Mouse (Mus musculus) E14TG2a.4 (cell line): ENCODE results near the gene Tmem62.
"Not testable (repeated sequence)": the region's sequence is repeated elsewhere in the genome, so short reads cannot be mapped to it uniquely, and the experiment has no call there.

Experiments
- H3K27me3 ChIP-seq: 2 replicates; pipeline ENCODE4 v1.6.1; 2014; ENCODE audit warnings: low read length, control low read depth; ENCODE audit not compliant: insufficient read depth
- H3K36me3 ChIP-seq: 2 replicates; pipeline ENCODE4 v1.6.1; 2014; ENCODE audit warnings: low read length, control low read depth; ENCODE audit not compliant: insufficient read depth
- H3K4me1 ChIP-seq: replicated peaks from 2 replicates; pipeline ENCODE4 v1.6.1; 2014; ENCODE audit warnings: low read depth, low read length, control low read depth
- H3K4me3 ChIP-seq: replicated peaks from 2 replicates; pipeline ENCODE4 v1.5.1; 2014; ENCODE audit warnings: mild to moderate bottlenecking, low read length
- H3K9me3 ChIP-seq: 2 replicates; pipeline ENCODE4 v1.6.1; 2014; ENCODE audit warnings: low read length, control low read depth
- CTCF ChIP-seq: conservative IDR thresholded peaks from 2 replicates; pipeline ENCODE4 v1.5.1; 2014; ENCODE audit warnings: low read length
- NANOG ChIP-seq: IDR thresholded peaks from 2 replicates; pipeline ENCODE4 v1.6.1; 2014; ENCODE audit warnings: borderline replicate concordance, low read length, mixed read lengths
- POU5F1 ChIP-seq: IDR thresholded peaks from 2 replicates; pipeline ENCODE4 v1.6.1; 2014; ENCODE audit warnings: low read length, borderline replicate concordance

Tmem62 gene

DNA sequence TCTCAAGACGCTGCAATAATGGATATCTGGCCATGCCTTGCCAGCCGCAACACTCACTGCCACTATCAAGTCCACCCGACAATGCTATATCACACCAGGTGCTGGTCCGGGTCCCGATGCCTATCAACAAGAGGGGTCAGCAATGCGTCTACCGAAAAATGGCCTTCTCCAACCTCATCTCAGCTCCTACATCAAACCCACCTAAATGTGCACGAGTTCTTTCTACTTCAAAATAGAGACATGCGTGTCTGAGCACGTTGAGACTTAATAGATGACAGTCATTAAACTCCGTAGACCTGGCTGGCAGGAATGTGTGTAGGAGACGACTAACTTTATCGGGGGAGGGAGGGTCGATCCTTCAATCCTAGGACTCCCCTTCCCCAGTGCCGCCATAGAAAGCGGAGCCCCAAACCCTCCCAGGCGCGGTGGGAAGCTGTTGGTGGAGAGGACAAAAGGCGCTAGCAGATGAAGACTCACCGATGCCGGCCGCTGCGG, 6.7 kb upstream of the Tmem62 start:
- Histone ChIP-seq H3K4me1 (peaks cover 22% of the 10 kb centered on the region), H3K36me3 (peaks cover 7% of the 10 kb centered on the region; the same call in 1 of the 2 replicates), H3K9me3 (no peaks in the 10 kb centered on the region), H3K27me3 (no peaks in the 10 kb centered on the region), H3K4me3 (peak overlapping the region; percentile 95)
- TF ChIP-seq CTCF (no peak), NANOG (no peak), POU5F1 (no peak)

DNA sequence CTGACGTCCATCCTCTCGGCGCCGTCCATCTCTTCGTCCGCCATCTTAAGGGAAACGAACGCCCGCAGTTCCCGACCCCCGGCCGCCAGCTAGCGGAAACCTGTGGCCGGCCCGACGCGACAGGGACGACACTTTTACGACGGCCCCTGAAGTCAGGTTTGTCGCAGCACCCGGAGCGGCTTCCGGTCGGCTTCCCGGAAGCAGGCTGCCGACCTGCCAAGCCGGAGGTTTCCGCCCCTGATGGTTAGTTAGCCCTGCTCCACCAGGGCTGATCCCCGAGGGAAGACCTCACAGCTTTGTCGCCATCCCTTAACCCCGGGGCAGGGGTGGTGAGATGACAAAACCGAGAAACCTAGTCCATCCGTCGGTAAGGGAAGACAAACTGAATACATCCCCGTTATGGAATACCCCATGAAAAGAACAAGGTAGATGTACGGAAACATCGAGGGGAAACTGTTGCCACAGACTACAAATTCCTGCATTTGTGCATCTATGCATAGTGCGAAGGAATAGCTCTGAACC, 6.2 kb upstream of the Tmem62 start, which contains the start of gene Ubr1:
Ubr1 (minus strand) TSS at position 157 of the 522 bp plus-strand sequence.
- peak within 1 kb of the TSS; percentile 95 for H3K4me3 ChIP-seq
- H3K4me1 ChIP-seq: peaks cover 22% of the 10 kb centered on the region
- TF ChIP-seq POU5F1 (no peak), CTCF (no peak), NANOG (no peak)
- H3K9me3 ChIP-seq: no peaks in the 10 kb centered on the region
- H3K27me3 ChIP-seq: no peaks in the 10 kb centered on the region
- H3K36me3 ChIP-seq: peaks cover 7% of the 10 kb centered on the region; the same call in 1 of the 2 replicates

DNA sequence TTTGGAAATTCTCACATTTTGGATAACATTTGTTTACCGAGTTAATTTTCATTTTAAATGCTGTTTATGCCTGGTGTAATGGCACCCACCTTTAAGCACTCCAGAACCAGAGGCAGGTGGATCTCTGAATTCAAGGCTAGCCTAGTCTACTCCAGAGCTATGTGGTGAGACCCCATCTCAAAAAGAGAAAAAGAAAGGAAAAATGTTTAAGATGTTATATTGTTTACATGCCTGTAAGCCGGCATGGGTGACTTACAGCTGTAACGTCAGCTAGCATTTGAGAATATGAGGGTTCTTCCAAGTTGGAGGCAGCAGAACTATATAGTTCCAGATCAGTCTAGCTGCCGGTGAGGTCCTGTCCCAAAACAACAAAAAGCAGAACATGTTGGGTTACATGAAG, 5.1 kb upstream of the Tmem62 start:
- no peak for TF ChIP-seq NANOG
- TF ChIP-seq POU5F1: no peak
- TF ChIP-seq CTCF: no peak
- Histone ChIP-seq H3K4me1 (peaks cover 24% of the 10 kb centered on the region), H3K4me3 (no peak overlapping the region), H3K9me3 (no peaks in the 10 kb centered on the region), H3K27me3 (no peaks in the 10 kb centered on the region), H3K36me3 (peaks cover 2% of the 10 kb centered on the region; the same call in 1 of the 2 replicates)

DNA sequence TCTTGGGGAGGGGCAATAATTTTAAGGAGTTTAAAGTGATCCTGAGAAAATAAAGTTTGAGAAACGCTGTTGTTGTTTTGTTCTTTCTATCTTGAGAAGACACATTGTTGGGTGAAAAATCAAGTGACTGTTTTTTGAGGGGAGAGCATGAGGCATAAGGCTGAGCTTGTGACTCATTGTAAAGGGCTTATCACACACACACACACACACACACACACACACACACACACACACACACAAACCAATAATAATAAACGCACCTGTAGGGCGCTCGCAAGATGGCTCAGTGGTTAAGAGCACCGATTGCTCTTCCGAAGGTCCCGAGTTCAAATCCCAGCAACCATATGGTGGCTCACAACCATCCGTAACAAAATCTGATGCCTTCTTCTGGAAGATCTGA, 4.6 kb upstream of the Tmem62 start:
- H3K4me3 ChIP-seq, H3K9me3 ChIP-seq, H3K36me3 ChIP-seq, H3K27me3 ChIP-seq: not testable (repeated sequence)
- peaks cover 25% of the 10 kb centered on the region for H3K4me1 ChIP-seq

DNA sequence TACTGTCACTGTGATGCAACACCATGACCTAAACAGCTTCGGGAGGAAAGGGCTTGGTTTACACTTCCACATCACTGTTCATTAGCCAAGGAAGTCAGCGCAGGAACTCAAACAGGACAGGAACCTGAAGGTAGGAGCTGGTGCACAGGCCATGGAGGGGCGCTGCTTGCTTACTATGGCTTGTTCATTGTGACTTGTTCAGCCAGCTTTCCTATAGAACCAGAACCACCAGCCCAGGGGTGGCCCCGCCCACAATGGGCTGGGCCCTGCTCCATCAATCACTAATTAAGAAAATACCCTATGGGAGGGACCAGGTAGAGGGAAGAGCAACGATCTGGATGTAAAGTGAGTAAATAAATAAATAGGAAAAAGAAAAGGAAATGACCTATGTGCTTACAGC, 3.9 kb upstream of the Tmem62 start:
- Histone ChIP-seq H3K9me3 (no peaks in the 10 kb centered on the region), H3K4me1 (peaks cover 29% of the 10 kb centered on the region), H3K4me3 (peak overlapping the region; percentile 54), H3K27me3 (peaks cover 10% of the 10 kb centered on the region), H3K36me3 (no peaks in the 10 kb centered on the region)
- TF ChIP-seq NANOG: no peak

DNA sequence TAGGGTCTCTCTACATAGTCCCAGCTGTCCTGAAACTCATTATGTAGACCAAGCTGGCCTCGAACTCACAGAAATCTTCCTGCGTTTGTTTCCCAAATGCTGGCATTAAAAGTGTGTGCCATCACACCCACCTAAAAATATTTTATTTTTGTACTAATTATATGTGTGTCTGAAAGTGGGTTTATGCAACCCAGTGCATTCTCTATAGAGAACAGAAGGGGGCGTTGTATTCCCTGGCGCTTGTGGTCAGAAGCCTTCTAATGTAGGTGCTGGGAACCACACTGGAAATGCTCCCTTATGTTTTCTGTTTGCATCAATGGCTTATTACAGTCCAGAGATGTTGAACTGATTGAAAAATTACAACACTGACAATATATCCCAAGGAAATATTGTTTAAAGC, 509 bp upstream of the Tmem62 start:
- peaks cover 27% of the 10 kb centered on the region for H3K4me1 ChIP-seq
- H3K36me3 ChIP-seq: no peaks in the 10 kb centered on the region
- TF ChIP-seq POU5F1 (no peak), CTCF (peak; percentile 87), NANOG (no peak)
- H3K4me3 ChIP-seq: no peak overlapping the region
- no peaks in the 10 kb centered on the region for H3K9me3 ChIP-seq
- peaks cover 10% of the 10 kb centered on the region for H3K27me3 ChIP-seq

DNA sequence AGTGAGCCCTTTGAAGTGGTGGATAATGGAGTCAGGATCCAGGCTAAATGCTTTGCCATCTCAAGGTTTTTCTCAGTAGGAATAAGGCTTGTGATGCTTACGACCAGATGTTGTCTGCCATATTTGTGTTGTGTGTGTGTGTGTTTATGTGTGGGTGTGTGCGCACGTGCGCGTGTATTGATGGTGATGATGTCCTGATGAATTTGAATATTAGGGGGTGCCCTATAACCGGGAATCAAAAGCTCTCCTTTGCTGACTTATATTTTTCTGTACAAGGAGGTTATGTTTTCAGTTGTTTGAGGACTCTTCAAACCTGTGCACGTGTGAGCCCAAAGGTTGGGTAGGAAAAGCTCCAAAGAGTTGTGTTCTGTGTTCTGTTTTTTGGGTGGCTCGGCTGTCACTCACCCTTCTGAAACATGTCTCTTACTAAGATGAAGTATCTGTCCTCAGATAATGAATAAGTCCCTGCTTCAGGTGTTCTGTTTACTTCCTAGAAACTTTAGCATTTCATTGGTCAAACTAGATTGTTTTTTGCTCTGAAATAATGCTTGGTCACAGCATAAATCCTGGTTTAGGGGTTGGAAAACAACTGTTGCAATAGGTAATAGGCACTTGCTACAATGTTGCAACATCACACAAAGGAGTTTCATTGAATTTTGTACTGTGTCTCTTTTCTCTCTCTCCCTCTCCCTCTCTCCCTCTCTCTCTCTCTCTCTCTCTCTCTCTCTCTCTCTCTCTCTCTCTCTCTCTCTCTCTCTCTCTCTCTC, 1.3 kb downstream of the Tmem62 start:
- TF ChIP-seq CTCF (no peak), NANOG (no peak)
- peaks cover 10% of the 10 kb centered on the region for H3K27me3 ChIP-seq
- peak overlapping the region; percentile 90 for H3K4me3 ChIP-seq
- peaks cover 22% of the 10 kb centered on the region for H3K4me1 ChIP-seq
- no peaks in the 10 kb centered on the region for H3K36me3 ChIP-seq
- H3K9me3 ChIP-seq: no peaks in the 10 kb centered on the region

DNA sequence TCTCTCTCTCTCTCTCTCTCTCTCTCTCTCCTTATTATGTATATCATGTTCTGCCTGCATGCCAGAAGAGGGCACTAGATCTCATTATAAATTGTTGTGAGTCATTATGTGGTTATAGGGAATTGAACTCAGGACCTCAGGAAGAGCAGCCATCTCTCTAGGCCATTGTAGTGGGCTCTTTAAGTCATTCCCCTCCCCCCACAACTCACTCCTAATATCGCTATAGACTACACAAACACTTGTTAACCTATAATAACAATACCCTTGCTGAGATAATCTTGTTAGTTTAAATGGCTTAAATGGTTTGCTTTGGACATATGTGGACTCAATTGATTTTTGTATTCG, 1.8 kb downstream of the Tmem62 start:
- no peaks in the 10 kb centered on the region for H3K9me3 ChIP-seq
- no peaks in the 10 kb centered on the region for H3K36me3 ChIP-seq
- no peak overlapping the region for H3K4me3 ChIP-seq
- peaks cover 10% of the 10 kb centered on the region for H3K27me3 ChIP-seq
- peaks cover 17% of the 10 kb centered on the region for H3K4me1 ChIP-seq
- TF ChIP-seq POU5F1 (no peak), NANOG (no peak), CTCF (no peak)

DNA sequence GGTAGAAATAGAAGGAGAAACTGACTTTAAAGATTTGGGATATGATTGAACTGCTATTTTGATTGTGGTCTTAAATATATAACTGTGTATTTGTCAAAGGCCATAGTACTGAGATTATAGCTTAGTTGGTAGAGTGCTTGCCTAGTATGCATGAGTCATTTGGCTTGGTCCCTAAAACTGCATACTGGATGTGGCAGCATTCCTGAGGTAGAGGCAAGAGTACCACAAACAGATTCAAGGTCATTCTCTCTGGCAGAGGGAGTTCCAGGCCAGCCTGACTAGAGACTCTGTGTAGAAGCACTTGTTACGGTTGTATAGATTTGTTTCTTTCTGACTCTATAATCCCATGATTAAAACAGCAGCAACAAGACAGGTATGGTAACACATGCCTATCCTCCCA, 3.0 kb downstream of the Tmem62 start:
- Histone ChIP-seq H3K27me3 (peaks cover 10% of the 10 kb centered on the region), H3K9me3 (no peaks in the 10 kb centered on the region), H3K4me1 (peaks cover 15% of the 10 kb centered on the region), H3K4me3 (no peak overlapping the region), H3K36me3 (no peaks in the 10 kb centered on the region)
- TF ChIP-seq NANOG (no peak), POU5F1 (no peak), CTCF (no peak)
